Mouse (Mus musculus) spleen, adult 2 months (tissue): ENCODE measurements around the gene Prdm12. TPM values are rescaled to one million over a fixed set of nuclear protein-coding genes. Genes with fewer than 3 reads are reported as not detected.

Experiments
- DNase-seq, 2 experiments: peaks; one replicate each; pipeline versions ENCODE4 v3.0.0 to v3.0.0-alpha.2; 2012 to 2021; ENCODE audit warnings: low spot score in 2 of 2, low read depth in 1 of 2
- H3K27ac ChIP-seq: fragments of 200-500 bp; 2 replicates; pipeline ENCODE4 v1.5.1; 2012; ENCODE audit warnings: low read length, inconsistent platforms; ENCODE audit not compliant: insufficient read depth
- H3K27me3 ChIP-seq: fragments of 200-500 bp; 2 replicates; pipeline ENCODE4 v1.6.1; 2012; ENCODE audit warnings: mild to moderate bottlenecking, moderate library complexity, low read length, inconsistent platforms; ENCODE audit not compliant: control insufficient read depth, insufficient read depth
- H3K36me3 ChIP-seq: fragments of 200-500 bp; 2 replicates; pipeline ENCODE4 v1.6.1; 2012; ENCODE audit warnings: mild to moderate bottlenecking, low read length, inconsistent platforms; ENCODE audit not compliant: control insufficient read depth, insufficient read depth
- H3K4me1 ChIP-seq: fragments of 200-500 bp; 2 replicates; pipeline ENCODE4 v1.6.1; 2011; ENCODE audit warnings: inconsistent platforms; ENCODE audit not compliant: control insufficient read depth, insufficient read depth, insufficient read length
- H3K4me3 ChIP-seq: fragments of 200-500 bp; 2 replicates; pipeline ENCODE4 v1.5.1; 2011; ENCODE audit warnings: mild to moderate bottlenecking, inconsistent platforms; ENCODE audit not compliant: insufficient read depth, insufficient read length; ENCODE audit errors: extremely low read depth
- CTCF ChIP-seq: fragments of 200-500 bp; IDR thresholded peaks from 2 replicates; pipeline ENCODE4 v1.5.1; 2011; ENCODE audit warnings: mild to moderate bottlenecking, inconsistent platforms; ENCODE audit not compliant: insufficient read depth, insufficient read length, insufficient replicate concordance; ENCODE audit errors: extremely low read depth
- POLR2A ChIP-seq: fragments of 200-500 bp; IDR thresholded peaks from 2 replicates; pipeline ENCODE4 v1.6.1; 2011; ENCODE audit warnings: low read depth, low read length, inconsistent platforms
- WGBS: fragments of 180-500 bp; shearing (Covaris S2); methylation state at CpG from one replicate; pipeline ENCODE4 v1.1.7; 2018; 5-methylcytosine and 5-hydroxymethylcytosine counted together
- polyA plus RNA-seq: library from polyadenylated mRNA; depleted of rRNA; stranded (reverse); fragments of >200 nt; gene quantifications from 2 replicates; pipeline ENCODE4 v1.2.3, GENCODE M21; 2012; rRNA removed

Prdm12 gene
- polyA plus RNA-seq: not detected in 2 replicates

- WGBS: 11% methylated on average over 41 of the region's 41 CpGs
- Histone ChIP-seq H3K4me3 (no peak within 1 kb of the TSS), H3K36me3 (no peaks in the 10 kb centered on the region), H3K27ac (no peak within 1 kb of the TSS), H3K4me1 (no peaks in the 10 kb centered on the region; the same call in 1 of the 2 replicates), H3K27me3 (peaks cover 44% of the 10 kb centered on the region)
- DNase-seq: no peak
- TF ChIP-seq POLR2A: no peak
- TF ChIP-seq CTCF: no peak
These were observed at the start of gene Prdm12 for GRCm38 (mm10) chr2:31639901-31640608. Prdm12 (plus strand) TSS chr2:31640037.

- no peaks in the 10 kb centered on the region for H3K4me1 ChIP-seq
- 94% methylated on average over 9 of the region's 9 CpGs for WGBS
- H3K27ac ChIP-seq: no peak overlapping the region
- H3K4me3 ChIP-seq: no peak overlapping the region
- no peak for DNase-seq
- TF ChIP-seq CTCF: no peak
- TF ChIP-seq POLR2A: no peak
- H3K36me3 ChIP-seq: peaks cover 9% of the 10 kb centered on the region
- no peaks in the 10 kb centered on the region for H3K27me3 ChIP-seq
These were observed 47.9 kb upstream of the Prdm12 start for GRCm38 (mm10) chr2:31591799-31592484.

- H3K27ac ChIP-seq: no peak overlapping the region
- H3K27me3 ChIP-seq: no peaks in the 10 kb centered on the region
- WGBS: 65% methylated on average over 1 of the region's 1 CpGs
- no peak for DNase-seq
- no peaks in the 10 kb centered on the region for H3K4me1 ChIP-seq
- H3K4me3 ChIP-seq: no peak overlapping the region
- H3K36me3 ChIP-seq: peaks cover 29% of the 10 kb centered on the region
- TF ChIP-seq CTCF (no peak), POLR2A (no peak)
These were observed 32.3 kb upstream of the Prdm12 start for GRCm38 (mm10) chr2:31607555-31607954.

- H3K4me1 ChIP-seq: no peaks in the 10 kb centered on the region
- H3K36me3 ChIP-seq: peaks cover 34% of the 10 kb centered on the region
- DNase-seq: no peak
- 83% methylated on average over 7 of the region's 7 CpGs for WGBS
- H3K27ac ChIP-seq: no peak overlapping the region
- TF ChIP-seq CTCF: no peak
- no peak for TF ChIP-seq POLR2A
- no peak overlapping the region for H3K4me3 ChIP-seq
- H3K27me3 ChIP-seq: no peaks in the 10 kb centered on the region
These were observed 30.0 kb upstream of the Prdm12 start for GRCm38 (mm10) chr2:31609859-31610261.

- H3K4me1 ChIP-seq: no peaks in the 10 kb centered on the region
- 92% methylated on average over 4 of the region's 4 CpGs for WGBS
- peaks cover 36% of the 10 kb centered on the region for H3K36me3 ChIP-seq
- DNase-seq: no peak
- no peak for TF ChIP-seq POLR2A
- no peak for TF ChIP-seq CTCF
- no peaks in the 10 kb centered on the region for H3K27me3 ChIP-seq
- H3K27ac ChIP-seq: no peak overlapping the region
- no peak overlapping the region for H3K4me3 ChIP-seq
These were observed 28.9 kb upstream of the Prdm12 start for GRCm38 (mm10) chr2:31610922-31611321.

GRCm38 (mm10) chr2:31611400-31611799 lies 28.4 kb upstream of the Prdm12 start:
- Histone ChIP-seq H3K27me3 (no peaks in the 10 kb centered on the region), H3K4me1 (no peaks in the 10 kb centered on the region), H3K4me3 (no peak overlapping the region), H3K27ac (no peak overlapping the region), H3K36me3 (peaks cover 35% of the 10 kb centered on the region)
- DNase-seq: no peak
- WGBS: 87% methylated on average over 8 of the region's 8 CpGs
- TF ChIP-seq POLR2A: no peak
- no peak for TF ChIP-seq CTCF

- Histone ChIP-seq H3K4me1 (no peaks in the 10 kb centered on the region), H3K4me3 (no peak overlapping the region), H3K36me3 (peaks cover 30% of the 10 kb centered on the region), H3K27ac (no peak overlapping the region), H3K27me3 (no peaks in the 10 kb centered on the region)
- no peak for TF ChIP-seq CTCF
- no peak for TF ChIP-seq POLR2A
- WGBS: 86% methylated on average over 6 of the region's 6 CpGs
- no peak for DNase-seq
These were observed 27.2 kb upstream of the Prdm12 start for GRCm38 (mm10) chr2:31612627-31613026.
